Mouse (Mus musculus) liver, embryonic 14.5 days (tissue): ENCODE measurements around the gene Cacnb2.

Experiments
- CTCF ChIP-seq: IDR thresholded peaks from 2 replicates; pipeline ENCODE4 v1.5.1; 2016; ENCODE audit warnings: antibody characterized with exemption, low read depth, control low read depth
- EP300 ChIP-seq: IDR thresholded peaks from 2 replicates; pipeline ENCODE4 v1.6.1; 2016; ENCODE audit warnings: antibody characterized with exemption, low read depth

- TF ChIP-seq CTCF (no peak), EP300 (no peak)
These were observed at the start of gene Cacnb2 for GRCm38 (mm10) chr2:14602788-14603187.
